Mouse (Mus musculus) regulatory T cell (primary cell): Measurements from ENCODE around the gene Prl.
"Not testable (repeated sequence)": the region's sequence is repeated elsewhere in the genome, so short reads cannot be mapped to it uniquely, and the experiment has no call there.

ENCODE experiments used
- in situ Hi-C: fragments of 300-600 bp; cut with MboI, MseI; formaldehyde crosslinking; loops from one replicate; pipeline ENCODE4 v1.15.1; 2025; ENCODE audit warnings: high pct_unique_total_duplicates

The Prl gene

DNA sequence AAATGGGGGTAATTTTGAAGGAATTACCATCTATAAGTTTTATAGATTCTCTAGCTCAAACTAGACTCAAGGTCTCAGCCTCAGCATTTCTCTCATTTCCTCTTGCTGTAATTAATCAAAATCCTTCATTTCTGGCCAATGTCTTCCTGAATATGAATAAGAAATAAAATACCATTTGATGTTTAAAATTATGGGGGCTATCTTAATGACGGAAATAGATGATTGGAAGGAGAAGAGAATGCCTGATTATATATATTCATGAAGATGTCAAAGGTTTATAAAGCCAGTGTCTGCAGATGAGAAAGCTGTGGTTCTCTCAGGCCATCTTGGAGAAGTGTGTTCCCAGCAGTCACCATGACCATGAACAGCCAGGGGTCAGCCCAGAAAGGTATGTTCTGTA, at the start of gene Prl:
Prl (plus strand) TSS at position 301 of the 400 bp plus-strand sequence.
- in situ Hi-C loops = no loop called here

DNA sequence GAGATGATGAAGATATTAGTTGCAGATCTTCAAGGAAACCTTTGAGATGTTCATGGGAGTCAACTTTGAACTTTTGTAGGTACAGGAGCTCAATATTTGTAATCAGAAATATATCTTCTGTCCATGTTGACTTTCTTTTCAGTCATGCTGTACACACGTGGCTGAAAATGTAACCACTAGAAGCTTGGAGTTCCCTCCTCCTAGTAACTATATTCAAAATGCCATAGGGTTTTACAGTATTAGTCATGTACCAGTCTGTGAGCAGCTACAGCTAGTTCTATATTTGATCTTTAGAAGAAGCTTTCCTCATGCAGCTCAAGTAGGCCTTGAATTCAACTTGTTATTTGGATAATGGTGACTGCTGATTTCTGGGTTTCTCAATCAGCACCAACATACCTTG, 30.8 kb upstream of the Prl start:
- in situ Hi-C loops = no loop called here

DNA sequence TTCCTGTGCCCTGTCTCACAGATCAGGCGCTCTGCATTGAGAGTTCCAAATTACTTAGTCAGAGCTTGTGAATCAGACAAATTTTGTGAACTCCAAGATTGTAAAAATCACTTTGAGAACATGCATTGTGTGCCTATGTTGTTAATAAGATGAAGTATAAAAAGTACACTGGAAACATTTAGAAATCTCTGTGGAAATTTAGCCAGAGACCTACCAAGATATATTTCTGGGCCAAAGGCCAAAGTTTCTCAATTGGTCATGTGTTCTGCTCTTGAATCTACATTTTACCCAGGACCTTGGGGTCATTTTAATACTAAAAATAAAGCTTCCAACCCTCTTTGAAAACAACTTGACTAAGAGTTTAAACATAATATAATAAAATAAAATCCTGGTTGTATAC, 30.0 kb upstream of the Prl start:
- in situ Hi-C loops = no loop called here

DNA sequence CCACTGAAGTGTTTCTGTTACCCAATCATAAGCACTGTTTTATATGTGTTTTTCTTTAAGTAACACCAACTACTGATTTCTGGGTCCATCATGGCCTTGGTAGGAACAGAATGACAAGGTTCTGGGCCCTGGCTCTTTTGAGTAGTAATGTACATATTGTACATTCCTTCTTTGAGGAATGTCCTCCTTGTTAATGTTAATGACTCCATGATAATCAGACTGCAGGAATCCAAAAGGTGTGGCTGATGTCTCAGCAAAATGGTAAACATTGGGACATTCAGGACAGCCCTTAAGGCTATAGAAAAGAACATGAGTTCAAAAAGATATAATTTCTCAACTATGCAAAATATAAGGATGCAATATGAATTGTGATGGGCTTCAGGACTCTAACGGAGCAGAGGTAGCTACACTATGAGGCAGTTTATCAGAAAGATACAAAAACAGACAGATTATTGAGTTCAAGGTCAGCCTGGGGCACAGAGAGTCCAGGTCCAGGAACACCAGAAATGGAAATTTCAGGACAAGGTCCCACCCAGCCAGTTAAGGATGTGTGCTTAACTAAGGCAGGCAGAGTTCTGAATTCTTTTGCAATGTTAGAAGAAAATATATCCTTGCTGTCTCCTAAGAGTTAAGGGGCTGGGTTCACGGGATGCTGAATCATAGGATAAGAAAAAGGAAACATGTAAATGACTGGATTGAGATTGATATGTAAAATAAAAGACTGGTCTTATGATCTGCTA, 28.7 kb upstream of the Prl start:
- in situ Hi-C loops = no loop called here

DNA sequence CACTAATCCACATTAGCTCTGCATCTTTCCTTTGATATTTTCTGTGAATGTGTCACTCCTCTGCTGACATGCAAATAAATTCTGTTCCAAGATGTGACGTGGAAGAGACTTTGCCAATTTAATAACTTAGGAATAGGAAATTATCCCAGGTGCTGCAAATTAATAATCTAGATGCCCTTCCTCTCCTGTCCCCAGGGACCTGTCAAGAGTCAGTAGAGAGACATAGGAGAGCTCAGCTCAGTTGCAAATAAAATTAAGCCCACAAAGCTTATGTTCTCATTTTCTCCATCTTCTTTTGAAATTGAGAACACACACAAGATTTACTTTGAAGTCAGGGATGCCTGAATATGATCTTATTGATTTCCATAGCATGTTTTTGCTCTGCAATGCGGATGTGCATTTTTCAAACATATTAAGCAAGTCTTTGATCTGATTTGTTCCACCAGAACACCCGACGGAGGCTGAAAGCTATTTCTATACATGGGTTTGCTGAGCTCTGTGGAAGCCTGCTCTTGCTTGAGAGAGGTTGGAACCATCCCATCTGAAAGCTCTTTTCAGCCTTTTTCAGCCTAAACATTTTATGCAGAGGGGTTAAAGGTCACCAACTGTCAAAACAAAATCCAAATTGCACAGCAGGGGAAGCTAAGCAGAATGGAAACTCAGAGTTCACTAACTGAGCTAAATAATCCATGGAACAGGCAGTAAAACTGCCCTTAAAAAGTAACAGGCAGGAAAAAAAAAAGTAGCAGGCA, 26.1 kb upstream of the Prl start:
- in situ Hi-C loops = no loop called here

DNA sequence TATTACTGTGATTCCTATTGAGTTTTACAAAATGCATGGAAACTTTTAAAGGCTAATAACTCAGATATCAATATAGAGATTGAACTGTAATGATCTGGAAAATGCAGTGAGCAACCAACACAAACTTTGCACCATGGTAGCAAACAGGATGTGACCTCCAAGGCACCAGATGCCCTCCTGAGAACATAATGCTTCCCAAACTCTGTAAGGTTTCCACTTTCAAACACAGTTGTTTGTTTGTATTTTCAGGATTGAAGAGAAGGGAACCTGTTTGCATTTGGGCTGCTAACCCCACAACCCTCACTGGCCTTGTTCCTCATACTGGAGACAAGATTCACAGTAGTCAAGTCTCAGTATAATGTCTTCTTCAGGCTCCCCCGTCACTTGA, 25.5 kb upstream of the Prl start:
- in situ Hi-C loops = no loop called here

DNA sequence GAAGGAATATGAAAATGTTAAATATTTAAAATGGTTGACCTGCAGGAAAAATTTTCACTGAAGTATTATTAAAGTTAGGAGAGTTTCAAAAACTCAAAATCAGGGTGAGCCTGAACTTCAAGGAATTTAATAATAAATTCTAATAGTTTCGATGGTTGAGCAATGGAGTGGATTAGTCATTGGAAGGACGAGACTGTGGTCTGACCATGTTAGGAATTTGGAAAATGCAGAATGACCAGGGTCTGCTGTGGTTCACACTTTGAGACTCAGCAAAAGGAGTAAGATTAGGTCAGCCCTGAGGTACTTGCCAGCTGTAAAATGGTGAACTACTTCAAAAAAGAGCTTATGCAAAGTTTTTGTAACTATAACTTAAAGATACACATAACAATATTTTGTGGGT, 24.4 kb upstream of the Prl start:
- in situ Hi-C loops = no loop called here

DNA sequence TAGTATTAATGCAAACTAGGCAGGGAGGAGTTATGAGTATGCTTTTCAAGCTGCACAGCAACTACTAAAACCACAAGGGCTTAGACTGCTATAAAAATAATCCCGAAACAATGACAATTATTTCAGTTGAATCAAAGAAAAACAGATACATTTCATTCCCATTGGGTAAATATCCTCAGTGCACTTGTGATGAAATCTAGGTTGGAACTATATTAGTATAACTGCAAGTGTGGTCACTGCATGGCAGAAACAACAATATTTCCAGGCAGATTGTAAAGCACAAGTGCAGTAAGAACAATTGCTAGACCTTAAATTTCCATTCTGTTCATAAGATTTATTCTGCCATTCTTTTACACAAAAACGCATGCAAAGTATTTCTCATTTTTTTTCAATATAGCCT, 15.2 kb upstream of the Prl start:
- in situ Hi-C loops = no loop called here

DNA sequence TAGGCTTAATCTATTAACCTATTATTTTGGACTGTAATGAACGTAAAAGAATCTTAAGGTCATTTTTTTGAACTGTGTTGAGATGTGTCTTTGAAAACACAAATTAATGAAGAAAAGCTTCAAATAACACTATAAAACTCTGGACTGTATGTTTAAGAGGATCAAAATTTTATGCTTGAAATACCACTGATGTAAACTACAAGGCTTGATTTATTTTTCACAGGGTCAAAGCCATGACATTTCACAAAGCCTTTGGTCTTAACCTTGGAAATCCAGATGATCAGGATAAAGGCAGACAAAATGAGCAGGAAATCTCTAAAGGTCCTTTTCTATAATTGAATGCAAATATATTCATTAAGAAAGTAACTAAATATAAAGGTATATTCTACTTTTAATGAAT, 14.0 kb upstream of the Prl start:
- in situ Hi-C loops = no loop called here

DNA sequence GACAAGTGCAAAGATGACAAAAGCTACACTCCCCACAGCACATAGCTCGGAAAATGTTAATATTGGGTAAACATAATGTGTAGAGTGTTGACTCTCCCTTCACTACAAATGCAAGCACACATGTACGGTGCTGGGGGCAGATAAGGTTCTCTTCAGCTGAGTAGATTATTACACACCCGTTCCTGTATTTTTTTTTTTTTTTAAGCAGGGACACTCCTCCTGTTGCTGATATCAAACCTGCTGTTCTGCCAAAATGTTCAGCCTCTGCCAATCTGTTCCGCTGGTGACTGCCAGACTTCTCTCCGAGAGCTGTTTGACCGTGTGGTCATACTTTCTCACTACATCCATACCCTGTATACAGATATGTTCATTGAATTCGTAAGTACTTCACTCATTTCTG, 1.8 kb downstream of the Prl start:
- in situ Hi-C loops = no loop called here

DNA sequence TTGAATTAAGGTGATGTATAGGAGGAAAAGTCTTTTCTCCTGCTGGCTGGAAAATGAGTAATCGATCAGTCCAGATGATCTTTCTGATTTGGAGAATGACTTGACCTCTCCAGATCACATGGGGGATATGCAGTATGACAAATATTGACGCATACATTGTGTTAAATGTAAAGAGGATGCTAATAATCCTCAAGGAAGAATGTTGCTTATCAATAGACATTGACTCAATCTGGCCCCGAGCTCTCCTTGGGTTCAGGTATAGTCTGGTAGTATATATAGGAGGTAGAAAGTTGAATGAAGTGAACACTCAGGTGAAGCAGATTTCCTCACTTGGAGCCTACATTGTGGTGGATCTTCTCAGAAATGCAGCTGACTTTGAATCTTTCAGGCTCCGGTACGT, 36.5 kb downstream of the Prl start, which contains the start of gene Prl3d1:
Prl3d1 (plus strand) TSS at position 301 of the 400 bp plus-strand sequence.
- in situ Hi-C loops = not testable (repeated sequence)
